Comparison of ENCODE assay signal across 12 mouse cellular contexts in genomic region chr9:59589703-59590439, GRCm38 (mm10). TPM values are rescaled to one million over a fixed set of nuclear protein-coding genes. Genes with fewer than 3 reads are reported as not detected.
A peak's percentile ranks its signal among the peaks of the same experiment; 100 is the strongest.
DNase-seq lines count a peak whose midpoint lies in the region; ATAC-seq lines count a peak whose summit lies in the region.
"Had no signal": no experiment of that assay in that cellular context is flagged by ENCODE, and none has a peak within 500 bp of the region (broad histone marks: within the 10 kb centered on the region; RNA-seq: fewer than 3 reads in every experiment).

No protein-coding gene starts in this region.

- H3K4me3 ChIP-seq in neural tube, embryonic 12.5 days: no peak overlapping the region
- 0 out of 2 replicates have a peak overlapping the region, but pooled peaks have one; percentile 28 for H3K4me3 ChIP-seq in forebrain, embryonic 15.5 days
- H3K4me3 ChIP-seq in kidney, embryonic 15.5 days (replicated peaks): no peak overlapping the region

- 83% methylated on average over 10 of the region's 10 CpGs for WGBS in neural tube, embryonic 12.5 days
- 76% methylated on average over 10 of the region's 10 CpGs for WGBS in forebrain, embryonic 15.5 days
- WGBS in kidney, embryonic 15.5 days: 78% methylated on average over 10 of the region's 10 CpGs

- peak overlapping the region; percentile 42; the same call in 1 of the 2 replicates for H3K4me2 ChIP-seq in neural tube, embryonic 12.5 days (replicated peaks)
- peak overlapping the region; percentile 52 for H3K4me2 ChIP-seq in forebrain, embryonic 15.5 days (replicated peaks)
- H3K4me2 ChIP-seq in kidney, embryonic 15.5 days: no peak overlapping the region
- H3K4me2 ChIP-seq: lung, embryonic 14.5 days had no signal

- DNase-seq in neural tube, embryonic 10.5 days (ENCODE audit: extremely low spot score, low spot score): no peak
- peak; percentile 58 to 74 for DNase-seq in left cerebral cortex, postnatal 36 days (ENCODE audit: low spot score in 2 of 2)
- DNase-seq in gastrocnemius, postnatal 36 days: no peak
- no peak for DNase-seq in spleen, postnatal 14 days (ENCODE audit: low spot score in 2 of 2)
- DNase-seq: heart, postnatal 10 days; thymus, postnatal 4 days had no signal

- H3K27me3 ChIP-seq in neural tube, embryonic 12.5 days (replicated peaks): peaks cover 9% of the 10 kb centered on the region
- H3K27me3 ChIP-seq in forebrain, embryonic 15.5 days: 0 out of 2 replicates have a peak, but pooled peaks cover 3% of the 10 kb centered on the region
- peaks cover 24% of the 10 kb centered on the region for H3K27me3 ChIP-seq in kidney, embryonic 15.5 days

- H3K27ac ChIP-seq in neural tube, embryonic 12.5 days: no peak overlapping the region
- H3K27ac ChIP-seq in forebrain, embryonic 15.5 days (replicated peaks): peak overlapping the region; percentile 89
- H3K27ac ChIP-seq in kidney, embryonic 15.5 days: no peak overlapping the region

- intact Hi-C loops in left cerebral cortex, postnatal 36 days (cut with DNase I): loop anchor here (2.0 kb wide), 1 partner anchor 27 kb away; the partner anchor contains the start of gene Parp6
- intact Hi-C loops in gastrocnemius, postnatal 36 days (cut with DNase I): loop anchor here (10.0 kb wide), 1 partner anchor 685 kb away; no protein-coding TSS in a partner anchor

- no peak overlapping the region for H3K9ac ChIP-seq in neural tube, embryonic 12.5 days
- no peak overlapping the region for H3K9ac ChIP-seq in forebrain, embryonic 15.5 days (replicated peaks)
- H3K9ac ChIP-seq in kidney, embryonic 15.5 days: no peak overlapping the region
- H3K9ac ChIP-seq: lung, embryonic 14.5 days had no signal

- H3K4me1 ChIP-seq in neural tube, embryonic 12.5 days: peaks cover 15% of the 10 kb centered on the region
- H3K4me1 ChIP-seq in forebrain, embryonic 15.5 days: peaks cover 32% of the 10 kb centered on the region
- H3K4me1 ChIP-seq in kidney, embryonic 15.5 days: peaks cover 3% of the 10 kb centered on the region; the same call in 1 of the 2 replicates

- H3K36me3 ChIP-seq in neural tube, embryonic 12.5 days: no peaks in the 10 kb centered on the region
- no peaks in the 10 kb centered on the region for H3K36me3 ChIP-seq in forebrain, embryonic 15.5 days
- no peaks in the 10 kb centered on the region for H3K36me3 ChIP-seq in kidney, embryonic 15.5 days

- H3K9me3 ChIP-seq in neural tube, embryonic 12.5 days: no peaks in the 10 kb centered on the region
- no peaks in the 10 kb centered on the region for H3K9me3 ChIP-seq in forebrain, embryonic 15.5 days
- no peaks in the 10 kb centered on the region for H3K9me3 ChIP-seq in kidney, embryonic 15.5 days (replicated peaks)

- no peak for ATAC-seq in neural tube, embryonic 12.5 days (ENCODE audit: low FRiP score, low read depth)
- ATAC-seq in forebrain, embryonic 15.5 days (replicated peaks): no peak
- no peak for ATAC-seq in kidney, embryonic 15.5 days (replicated peaks; ENCODE audit: low FRiP score)
- ATAC-seq: Patski had no signal

RNA-seq across cellular contexts. Expression of gene Celf6, which starts 12.2 kb away (rescaled TPM):
- polyA plus RNA-seq in neural tube, embryonic 12.5 days (2016; fragmentation: Nextera tagmentation; extraction: Ambion mirVana): 16.5 and 17.0 TPM in 2 replicates
- polyA plus RNA-seq in forebrain, embryonic 15.5 days (2015; fragmentation: Nextera tagmentation; extraction: Ambion mirVana): 24.6 and 34.3 TPM in 2 replicates
- 10 to 100 TPM; 21.4 to 28.7 TPM for total RNA-seq in left cerebral cortex, postnatal 36 days (2021)
- not detected for total RNA-seq in gastrocnemius, postnatal 36 days (2021)
- polyA plus RNA-seq in kidney, embryonic 15.5 days (2015; fragmentation: Nextera tagmentation; extraction: Ambion mirVana): 0.69 and 2.5 TPM in 2 replicates
- total RNA-seq: gastrocnemius, adult 18-20 months; heart, postnatal 10 days had no signal
- polyA plus RNA-seq: Patski had no signal

RNA-seq across cellular contexts. Expression of gene Parp6, which starts 27.2 kb away (rescaled TPM):
- polyA plus RNA-seq in neural tube, embryonic 12.5 days (2016; fragmentation: Nextera tagmentation; extraction: Ambion mirVana): 140 and 153 TPM in 2 replicates
- 188 and 191 TPM in 2 replicates for polyA plus RNA-seq in forebrain, embryonic 15.5 days (2015; fragmentation: Nextera tagmentation; extraction: Ambion mirVana)
- 100 to 1,000 TPM; 152 to 159 TPM for total RNA-seq in left cerebral cortex, postnatal 36 days (2021)
- total RNA-seq in gastrocnemius, postnatal 36 days (2021): 10 to 100 TPM; 17.3 to 21.9 TPM
- 22.9 and 27.6 TPM in 2 replicates for polyA plus RNA-seq in kidney, embryonic 15.5 days (2015; fragmentation: Nextera tagmentation; extraction: Ambion mirVana)

RNA-seq across cellular contexts. Expression of gene Tmem202, which starts 50.2 kb away (rescaled TPM):
- polyA plus RNA-seq in neural tube, embryonic 12.5 days (2016; fragmentation: Nextera tagmentation; extraction: Ambion mirVana): 0.18 TPM in 1 of 2 replicates, not detected in the other
- polyA plus RNA-seq in forebrain, embryonic 15.5 days (2015; fragmentation: Nextera tagmentation; extraction: Ambion mirVana): 0.47 and 0.74 TPM in 2 replicates
- 1 to 10 TPM; 3.9 to 5.3 TPM for total RNA-seq in left cerebral cortex, postnatal 36 days (2021)
- under 1 TPM; 0.22 to 0.46 TPM for total RNA-seq in gastrocnemius, postnatal 36 days (2021)
- 0.26 TPM in 1 of 2 replicates, not detected in the other for polyA plus RNA-seq in kidney, embryonic 15.5 days (2015; fragmentation: Nextera tagmentation; extraction: Ambion mirVana)
- polyA plus RNA-seq: lung, embryonic 14.5 days had no signal

RNA-seq across cellular contexts. Expression of gene Hexa, which starts 50.5 kb away (rescaled TPM):
- polyA plus RNA-seq in neural tube, embryonic 12.5 days (2016; fragmentation: Nextera tagmentation; extraction: Ambion mirVana): 49.0 and 53.0 TPM in 2 replicates
- polyA plus RNA-seq in forebrain, embryonic 15.5 days (2015; fragmentation: Nextera tagmentation; extraction: Ambion mirVana): 47.5 and 53.0 TPM in 2 replicates
- 10 to 100 TPM; 47.0 to 50.8 TPM for total RNA-seq in left cerebral cortex, postnatal 36 days (2021)
- 10 to 100 TPM; 22.6 to 23.6 TPM for total RNA-seq in gastrocnemius, postnatal 36 days (2021)
- 58.9 and 67.1 TPM in 2 replicates for polyA plus RNA-seq in kidney, embryonic 15.5 days (2015; fragmentation: Nextera tagmentation; extraction: Ambion mirVana)

Comparison
In these comparisons a context has a peak if more than half of its experiments do, and no peak if none do; other contexts are left out.
1. DNase-seq: peak in left cerebral cortex, postnatal 36 days (2 of 2); none in neural tube, embryonic 10.5 days (single experiment), gastrocnemius, postnatal 36 days (0 of 2) and spleen, postnatal 14 days (0 of 2).